Mouse (Mus musculus) embryonic fibroblast, embryonic 13.5 days (primary cell): ENCODE results near the gene Bahd1.

Experiments
- CTCF ChIP-seq: IDR thresholded peaks from 2 replicates; pipeline ENCODE4 v1.5.1; 2011; ENCODE audit warnings: mild to moderate bottlenecking, control low read depth, low read length, moderate library complexity, borderline replicate concordance; ENCODE audit not compliant: insufficient read depth
- POLR2A ChIP-seq: IDR thresholded peaks from 2 replicates; pipeline ENCODE4 v1.6.1; 2011; ENCODE audit warnings: low read depth, mild to moderate bottlenecking, control low read depth, low read length, moderate library complexity

- TF ChIP-seq POLR2A (no peak), CTCF (no peak)
These were observed 1.4 kb upstream of the Bahd1 start for GRCm38 (mm10) chr2:118898771-118899170.
